23 mouse cellular contexts compared by ENCODE assay signal in the genomic region with DNA sequence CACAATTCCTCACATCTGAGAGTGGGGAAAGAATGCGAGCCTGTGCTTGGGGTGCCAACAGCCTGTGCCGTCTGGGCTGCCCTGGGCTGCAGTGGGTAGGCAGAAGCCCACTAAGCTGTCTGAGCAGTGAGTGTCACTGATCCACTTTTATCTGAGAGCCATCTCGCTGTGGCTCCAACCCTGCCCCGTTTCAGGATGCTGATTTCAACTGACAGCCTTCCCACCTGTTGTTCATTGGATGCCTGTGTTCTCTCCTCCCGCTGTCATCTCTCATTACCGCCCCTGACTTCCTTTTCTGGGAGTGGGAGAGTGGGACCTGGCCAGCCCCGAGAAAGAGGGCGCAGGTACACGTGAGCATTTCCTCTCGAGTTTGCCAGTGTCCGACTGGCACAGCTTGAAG.
"Had no signal": no experiment of that assay in that cellular context is flagged by ENCODE, and none has a peak within 500 bp of the region (broad histone marks: within the 10 kb centered on the region; RNA-seq: fewer than 3 reads in every experiment).

No protein-coding gene starts in this region.

- ATAC-seq: hindbrain, postnatal 0 days; intestine, embryonic 16.5 days had no signal

- H3K9ac ChIP-seq: heart, embryonic 12.5 days; hindbrain, embryonic 13.5 days; hindbrain, embryonic 15.5 days; kidney, embryonic 15.5 days; limb, embryonic 12.5 days; liver, embryonic 13.5 days had no signal

- H3K4me2 ChIP-seq: heart, embryonic 12.5 days; hindbrain, embryonic 13.5 days; hindbrain, embryonic 15.5 days; kidney, embryonic 15.5 days; limb, embryonic 12.5 days; liver, embryonic 11.5 days; liver, embryonic 13.5 days had no signal

- H3K4me3 ChIP-seq: heart, embryonic 10.5 days; heart, embryonic 12.5 days; hindbrain, embryonic 13.5 days; hindbrain, embryonic 15.5 days; kidney, embryonic 15.5 days; left cerebral cortex, adult 2 months; limb, embryonic 10.5 days; limb, embryonic 12.5 days; liver, embryonic 13.5 days had no signal

- H3K27me3 ChIP-seq: hindbrain, embryonic 13.5 days; hindbrain, embryonic 15.5 days; kidney, embryonic 15.5 days had no signal

- DNase-seq: gastrocnemius, postnatal 14 days; gastrocnemius, postnatal 36 days; heart, adult 18-20 months; heart, postnatal 10 days; kidney, adult 11 months; kidney, adult 2 months; kidney, adult 9 months; kidney, postnatal 14 days; kidney, postnatal 36 days; liver; liver, embryonic 13.5 days had no signal

- H3K36me3 ChIP-seq: heart, embryonic 10.5 days; heart, embryonic 12.5 days; hindbrain, embryonic 13.5 days; hindbrain, embryonic 15.5 days; kidney, embryonic 15.5 days; limb, embryonic 10.5 days; limb, embryonic 12.5 days; liver, embryonic 13.5 days had no signal

- H3K27ac ChIP-seq: heart, embryonic 10.5 days; hindbrain, embryonic 13.5 days; hindbrain, embryonic 15.5 days; hindbrain, postnatal 0 days; kidney, embryonic 15.5 days; kidney, postnatal 0 days; left cerebral cortex, adult 2 months; limb, embryonic 10.5 days; limb, embryonic 12.5 days; liver, embryonic 13.5 days had no signal

- H3K9me3 ChIP-seq: heart, embryonic 10.5 days; heart, embryonic 12.5 days; hindbrain, embryonic 13.5 days; hindbrain, embryonic 15.5 days; kidney, embryonic 15.5 days; limb, embryonic 10.5 days; limb, embryonic 12.5 days; liver, embryonic 13.5 days had no signal
